Mouse (Mus musculus) hindbrain, postnatal 0 days (tissue): ENCODE measurements around the gene Pomt1. TPM values are rescaled to one million over a fixed set of nuclear protein-coding genes. Genes with fewer than 3 reads are reported as not detected.
A peak's percentile ranks its signal among the peaks of the same experiment; 100 is the strongest.

ENCODE experiments used
- ATAC-seq: fragments of 200-750 bp; cut with Nextera tagmentation; 2 replicates; pipeline ENCODE4 v1.8.0; 2017; ENCODE audit warnings: mild to moderate bottlenecking, moderate TSS enrichment, moderate library complexity
- DNase-seq: peaks from one replicate; pipeline ENCODE4 v3.0.0-alpha.2; 2015; ENCODE audit warnings: low spot score
- H3K27ac ChIP-seq: fragments of 300-500 bp; sonication (generic); 2 replicates; pipeline ENCODE4 v1.5.1; 2014; ENCODE audit warnings: mild to moderate bottlenecking
- H3K27me3 ChIP-seq: fragments of 300-500 bp; sonication (generic); 2 replicates; pipeline ENCODE4 v1.6.1; 2014; ENCODE audit warnings: low read length, mixed read lengths; ENCODE audit not compliant: insufficient read depth
- H3K36me3 ChIP-seq: fragments of 300-500 bp; sonication (generic); 2 replicates; pipeline ENCODE4 v1.6.1; 2014; ENCODE audit warnings: low read length, mixed read lengths; ENCODE audit not compliant: insufficient read depth
- H3K4me1 ChIP-seq: fragments of 300-500 bp; sonication (generic); 2 replicates; pipeline ENCODE4 v1.6.1; 2014; ENCODE audit warnings: antibody characterized with exemption, low read length, mixed read lengths; ENCODE audit not compliant: insufficient read depth
- H3K4me2 ChIP-seq: fragments of 300-500 bp; sonication (generic); 2 replicates; pipeline ENCODE4 v1.6.1; 2014; ENCODE audit warnings: low read depth, mild to moderate bottlenecking, low read length, moderate library complexity, mixed read lengths
- H3K4me3 ChIP-seq: fragments of 300-500 bp; sonication (generic); 2 replicates; pipeline ENCODE4 v1.5.1; 2014; ENCODE audit warnings: low read length
- H3K9ac ChIP-seq: fragments of 300-500 bp; sonication (generic); replicated peaks from 2 replicates; pipeline ENCODE4 v1.6.1; 2014; ENCODE audit warnings: mild to moderate bottlenecking, low read length, moderate library complexity, mixed read lengths
- H3K9me3 ChIP-seq: fragments of 300-500 bp; sonication (generic); 2 replicates; pipeline ENCODE4 v1.6.1; 2016; ENCODE audit warnings: low read length, mixed read lengths
- CTCF ChIP-seq: IDR thresholded peaks from 2 replicates; pipeline ENCODE4 v1.5.1; 2016; ENCODE audit warnings: antibody characterized with exemption, control low read depth, low read depth
- WGBS: fragments of 180-500 bp; shearing (Covaris S2); extraction: QIAGEN DNeasy Blood & Tissue Kit; methylation state at CpG from one replicate; pipeline ENCODE4 v1.1.7; 2014; 5-methylcytosine and 5-hydroxymethylcytosine counted together
- polyA plus RNA-seq: library from polyadenylated mRNA; unstranded; fragments of >200 nt; fragmentation: Nextera tagmentation; extraction: Ambion mirVana; gene quantifications from 2 replicates; pipeline ENCODE4 v1.2.1, GENCODE M21; 2015
- total RNA-seq: library from RNA; depleted of rRNA; stranded (reverse); fragments of >200 nt; gene quantifications from 2 replicates; pipeline ENCODE4 v1.2.3, GENCODE M21; 2014

Pomt1 gene
- total and polyA plus RNA-seq, 2 experiments from 2014 or later = 18.0 to 41.8 TPM

DNA sequence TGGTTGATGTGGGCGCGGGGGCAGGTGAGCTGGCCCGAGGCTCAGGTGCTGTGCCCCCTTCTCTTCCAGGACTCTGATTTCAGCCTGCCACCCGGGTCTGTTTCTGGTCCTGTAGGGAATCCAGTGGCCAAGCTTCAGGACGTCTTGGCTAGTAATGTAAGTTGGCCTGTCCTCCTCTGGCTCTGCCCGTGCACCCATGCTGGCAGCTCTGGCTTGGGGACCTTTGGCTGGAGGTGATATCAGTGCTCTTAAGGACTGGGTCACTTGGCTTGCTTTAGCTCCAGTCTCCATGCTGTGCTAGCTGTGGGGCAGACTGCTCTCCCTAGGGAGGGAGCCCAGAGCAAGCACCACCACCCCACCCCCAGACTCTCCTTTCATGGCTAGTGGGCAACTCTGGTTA, 16.4 kb upstream of the Pomt1 start:
- peaks cover 100% of the 10 kb centered on the region for H3K36me3 ChIP-seq
- no peak overlapping the region for H3K27ac ChIP-seq
- H3K4me2 ChIP-seq = no peak overlapping the region
- no peak for TF ChIP-seq CTCF
- H3K9ac ChIP-seq = no peak overlapping the region
- H3K4me3 ChIP-seq = no peak overlapping the region
- no peaks in the 10 kb centered on the region for H3K4me1 ChIP-seq
- H3K27me3 ChIP-seq = no peaks in the 10 kb centered on the region
- H3K9me3 ChIP-seq = no peaks in the 10 kb centered on the region
- ATAC-seq (no peak), DNase-seq (no peak)
- 91% methylated on average over 6 of the region's 6 CpGs for WGBS

DNA sequence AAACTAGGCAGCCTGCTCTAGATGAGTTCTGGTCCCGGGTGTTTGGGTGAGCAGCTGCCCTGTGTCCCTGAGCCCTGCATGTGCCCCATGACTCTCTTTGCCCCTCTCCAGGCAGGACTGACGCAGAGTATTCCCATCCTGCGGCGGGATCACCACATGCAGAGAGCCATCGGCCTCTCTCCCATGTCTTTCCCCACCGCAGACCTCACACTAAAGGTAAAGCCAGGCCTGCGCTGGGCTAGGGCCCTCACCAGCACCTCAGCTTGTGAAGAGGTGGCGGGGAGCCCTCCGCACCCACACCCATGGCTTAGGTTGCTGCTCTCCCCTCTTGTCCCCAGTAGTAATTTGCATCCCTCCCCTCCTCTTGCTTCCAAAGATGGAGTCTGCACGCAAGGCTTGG, 15.4 kb upstream of the Pomt1 start:
- Histone ChIP-seq H3K9me3 (no peaks in the 10 kb centered on the region), H3K27ac (no peak overlapping the region), H3K36me3 (peaks cover 100% of the 10 kb centered on the region), H3K9ac (no peak overlapping the region), H3K4me1 (no peaks in the 10 kb centered on the region), H3K4me3 (no peak overlapping the region), H3K4me2 (no peak overlapping the region), H3K27me3 (no peaks in the 10 kb centered on the region)
- DNase-seq (no peak), ATAC-seq (no peak)
- WGBS = 96% methylated on average over 10 of the region's 10 CpGs
- no peak for TF ChIP-seq CTCF

DNA sequence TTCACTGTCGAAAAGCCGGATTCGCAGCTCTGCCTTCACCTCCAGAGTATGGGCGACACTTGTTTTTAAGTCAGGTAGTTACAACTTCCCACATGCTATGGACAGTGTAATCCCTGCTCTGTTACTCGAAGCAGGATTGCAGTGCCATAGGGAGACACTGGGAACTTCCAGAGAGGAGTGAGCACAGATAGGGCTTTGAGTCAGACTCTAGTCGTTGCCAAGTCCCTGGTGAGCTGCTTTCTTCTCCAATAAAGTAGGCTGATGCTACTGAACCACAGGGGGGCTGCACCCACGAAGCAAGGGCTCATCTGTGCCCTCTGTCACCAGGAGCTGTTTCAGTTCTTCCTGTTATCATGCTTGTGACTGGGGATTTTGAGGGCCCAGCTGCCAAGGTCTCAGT, 14.8 kb upstream of the Pomt1 start:
- 80% methylated on average over 7 of the region's 7 CpGs for WGBS
- Histone ChIP-seq H3K27me3 (no peaks in the 10 kb centered on the region), H3K36me3 (peaks cover 100% of the 10 kb centered on the region), H3K27ac (no peak overlapping the region), H3K9me3 (no peaks in the 10 kb centered on the region), H3K4me1 (no peaks in the 10 kb centered on the region), H3K4me2 (no peak overlapping the region), H3K4me3 (no peak overlapping the region), H3K9ac (no peak overlapping the region)
- ATAC-seq = no peak
- no peak for TF ChIP-seq CTCF
- DNase-seq = no peak

DNA sequence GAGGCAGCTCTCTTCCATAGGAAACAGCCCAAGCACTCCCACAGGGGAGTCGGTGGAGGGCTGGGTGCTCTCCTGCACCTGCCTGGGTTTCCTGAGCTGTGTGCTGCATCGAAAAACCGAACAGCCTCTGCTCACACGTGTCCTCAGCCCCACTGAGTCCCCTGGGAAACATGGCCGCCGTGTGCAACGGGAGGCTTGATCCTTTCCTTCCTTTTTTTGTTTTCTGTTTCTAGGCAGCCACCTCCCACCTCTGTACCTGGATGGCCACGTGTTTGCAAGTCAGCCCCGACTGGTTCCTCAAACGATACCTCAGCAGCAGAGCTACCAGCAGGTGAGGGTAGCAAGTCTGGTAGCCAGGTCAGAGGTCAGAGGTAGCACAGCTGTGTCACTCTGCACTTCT, 14.3 kb upstream of the Pomt1 start:
- no peak for DNase-seq
- no peak overlapping the region for H3K4me3 ChIP-seq
- WGBS = 86% methylated on average over 10 of the region's 10 CpGs
- no peak for TF ChIP-seq CTCF
- H3K4me2 ChIP-seq = no peak overlapping the region
- H3K27me3 ChIP-seq = no peaks in the 10 kb centered on the region
- ATAC-seq = no peak
- H3K9ac ChIP-seq = no peak overlapping the region
- H3K9me3 ChIP-seq = no peaks in the 10 kb centered on the region
- H3K36me3 ChIP-seq = peaks cover 95% of the 10 kb centered on the region
- H3K4me1 ChIP-seq = no peaks in the 10 kb centered on the region
- H3K27ac ChIP-seq = no peak overlapping the region

DNA sequence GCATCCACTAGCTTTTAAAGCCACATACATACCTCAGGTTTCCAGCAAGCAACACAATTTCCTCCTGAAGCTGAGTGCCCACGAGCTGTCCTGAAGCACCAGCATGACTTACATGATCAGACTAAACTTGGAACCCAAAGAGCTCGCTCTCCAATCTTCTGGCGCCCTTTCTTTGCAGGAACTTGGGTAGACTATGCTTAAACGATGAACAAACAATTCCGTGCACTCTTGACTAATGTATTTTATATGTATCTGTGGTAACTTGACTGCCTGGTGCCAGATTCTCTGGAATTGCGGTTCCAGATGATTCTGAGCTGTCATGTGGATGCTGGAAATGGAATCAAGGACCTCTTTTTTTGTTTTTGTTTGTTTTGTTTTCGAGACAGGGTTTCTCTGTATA, 957 bp upstream of the Pomt1 start:
- H3K27me3 ChIP-seq = no peaks in the 10 kb centered on the region
- ATAC-seq (no peak), DNase-seq (no peak)
- peak overlapping the region; percentile 91 for H3K4me2 ChIP-seq
- peak overlapping the region; percentile 85; the same call in 1 of the 2 replicates for H3K27ac ChIP-seq
- H3K36me3 ChIP-seq = peaks cover 43% of the 10 kb centered on the region
- WGBS = 30% methylated on average over 7 of the region's 7 CpGs
- TF ChIP-seq CTCF = no peak
- peak overlapping the region; percentile 70 for H3K4me3 ChIP-seq
- H3K9me3 ChIP-seq = no peaks in the 10 kb centered on the region
- H3K4me1 ChIP-seq = peaks cover 6% of the 10 kb centered on the region
- peak overlapping the region; percentile 69; the same call in 1 of the 2 replicates for H3K9ac ChIP-seq

DNA sequence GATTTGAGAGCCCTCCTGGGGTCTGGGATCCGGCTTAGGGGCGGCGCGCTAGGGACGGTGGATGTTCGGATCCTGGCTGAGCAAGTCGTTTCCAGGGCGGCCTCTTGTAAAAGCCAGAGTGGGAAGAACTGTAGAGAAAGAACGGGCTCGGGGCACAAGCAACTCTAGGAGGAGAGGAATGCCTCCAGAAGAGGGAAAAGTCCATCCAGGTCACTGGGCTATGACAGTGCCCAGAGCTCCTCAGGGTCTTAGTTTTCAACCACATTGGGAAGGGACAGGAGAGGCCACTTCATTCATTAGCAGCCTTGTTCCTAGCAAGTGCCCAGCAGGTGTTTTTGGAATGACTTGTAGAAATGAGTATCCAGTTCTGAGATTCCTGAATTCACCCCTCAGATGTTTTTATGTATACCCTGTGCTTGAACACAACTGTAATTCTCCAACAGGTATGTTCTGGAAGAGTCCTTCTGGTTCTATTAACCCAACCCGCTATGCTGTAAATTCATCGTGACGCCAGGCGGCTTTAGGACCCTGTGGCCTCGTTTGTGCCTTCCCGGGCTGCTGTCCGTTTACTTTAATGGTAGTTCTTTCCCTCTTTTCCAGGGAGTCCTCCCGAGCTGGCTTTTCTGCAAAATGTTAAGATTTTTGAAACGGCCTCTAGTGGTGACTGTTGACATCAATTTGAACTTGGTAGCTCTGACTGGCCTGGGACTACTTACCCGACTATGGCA, 534 bp downstream of the Pomt1 start:
- Histone ChIP-seq H3K27me3 (no peaks in the 10 kb centered on the region), H3K9ac (peak overlapping the region; percentile 69), H3K4me2 (peak overlapping the region; percentile 91), H3K27ac (peak overlapping the region; percentile 85), H3K9me3 (no peaks in the 10 kb centered on the region), H3K4me1 (peaks cover 6% of the 10 kb centered on the region), H3K36me3 (peaks cover 28% of the 10 kb centered on the region), H3K4me3 (peak overlapping the region; percentile 70)
- under 1% methylated on average over 20 of the region's 20 CpGs for WGBS
- DNase-seq = peak; percentile 84
- peak; percentile 59 for ATAC-seq
- peak; percentile 63 for TF ChIP-seq CTCF

DNA sequence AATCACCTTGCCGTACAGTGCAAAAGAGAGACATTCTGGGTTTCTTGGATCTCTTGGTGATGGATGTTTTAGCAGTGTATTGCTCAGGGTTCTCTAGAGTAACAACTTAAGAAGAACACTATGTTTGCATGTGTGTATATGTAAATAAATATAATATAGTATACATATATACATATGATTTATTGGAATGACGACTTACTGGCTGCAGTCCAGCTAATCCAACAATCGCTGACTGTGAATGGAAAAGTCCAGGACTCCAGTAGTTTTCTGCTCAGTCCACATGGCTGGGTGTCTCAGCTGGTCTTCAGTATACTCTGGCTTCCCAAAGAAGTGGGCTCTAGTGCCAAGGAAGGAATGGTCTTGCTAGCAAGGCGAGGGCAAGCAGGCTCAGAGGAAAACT, 1.2 kb downstream of the Pomt1 start:
- H3K27ac ChIP-seq = 0 out of 2 replicates have a peak overlapping the region, but pooled peaks have one; percentile 85
- H3K27me3 ChIP-seq = no peaks in the 10 kb centered on the region
- 38% methylated on average over 4 of the region's 4 CpGs for WGBS
- no peak for TF ChIP-seq CTCF
- DNase-seq (no peak), ATAC-seq (no peak)
- H3K9ac ChIP-seq = peak overlapping the region; percentile 69; the same call in 1 of the 2 replicates
- peak overlapping the region; percentile 91 for H3K4me2 ChIP-seq
- peaks cover 6% of the 10 kb centered on the region for H3K4me1 ChIP-seq
- peak overlapping the region; percentile 70 for H3K4me3 ChIP-seq
- H3K36me3 ChIP-seq = peaks cover 22% of the 10 kb centered on the region
- H3K9me3 ChIP-seq = no peaks in the 10 kb centered on the region
